Mouse (Mus musculus): ENCODE data around the gene Socs3. TPM values are rescaled to one million over a fixed set of nuclear protein-coding genes. Genes with fewer than 3 reads are reported as not detected.

Socs3 gene
- polyA plus RNA-seq (2012; rRNA removed): 0.51 and 0.61 TPM in 2 replicates

GRCm38 (mm10) chr11:117969945-117970872 lies at the start of gene Socs3:
Gene Socs3 (minus strand): TSS chr11:117970047.
- H3K27me3 ChIP-seq (ENCODE audit: control insufficient read depth, insufficient read depth, low read length): no peaks in the 10 kb centered on the region
- peaks cover 24% of the 10 kb centered on the region for H3K4me1 ChIP-seq (ENCODE audit: control insufficient read depth, insufficient read depth, low read length)
- no peaks in the 10 kb centered on the region for H3K36me3 ChIP-seq (ENCODE audit: control insufficient read depth, insufficient read depth, low read length)
- H3K27ac ChIP-seq (ENCODE audit: control insufficient read depth, insufficient read depth, low read depth, low read length): peak within 1 kb of the TSS; percentile 68; the same call in 1 of the 2 replicates
- peak within 1 kb of the TSS; percentile 83 for H3K4me3 ChIP-seq (ENCODE audit: control insufficient read depth, low read depth, low read length)
- TF ChIP-seq POLR2A (IDR thresholded peaks at IDR 0.05; ENCODE audit: control insufficient read depth, low read depth, low read length) (no peak), CTCF (IDR thresholded peaks at IDR 0.05; ENCODE audit: control insufficient read depth, insufficient read depth, insufficient replicate concordance, low read depth, low read length) (peak; percentile 72; the same call in 1 of the 2 replicates)

- Histone ChIP-seq H3K27me3 (ENCODE audit: control insufficient read depth, insufficient read depth, low read length) (no peaks in the 10 kb centered on the region), H3K36me3 (ENCODE audit: control insufficient read depth, insufficient read depth, low read length) (no peaks in the 10 kb centered on the region; the same call in 1 of the 2 replicates), H3K27ac (ENCODE audit: control insufficient read depth, insufficient read depth, low read depth, low read length) (no peak overlapping the region), H3K4me1 (ENCODE audit: control insufficient read depth, insufficient read depth, low read length) (no peaks in the 10 kb centered on the region), H3K4me3 (ENCODE audit: control insufficient read depth, low read depth, low read length) (no peak overlapping the region)
- TF ChIP-seq CTCF (IDR thresholded peaks at IDR 0.05; ENCODE audit: control insufficient read depth, insufficient read depth, insufficient replicate concordance, low read depth, low read length): peak; percentile 23; the same call in 1 of the 2 replicates
- no peak for TF ChIP-seq POLR2A (IDR thresholded peaks at IDR 0.05; ENCODE audit: control insufficient read depth, low read depth, low read length)
Observed at GRCm38 (mm10) chr11:118018328-118018727, 48.5 kb upstream of the Socs3 start.

GRCm38 (mm10) chr11:118015381-118016145 lies 45.7 kb upstream of the Socs3 start:
- no peaks in the 10 kb centered on the region for H3K4me1 ChIP-seq (ENCODE audit: control insufficient read depth, insufficient read depth, low read length)
- H3K4me3 ChIP-seq (ENCODE audit: control insufficient read depth, low read depth, low read length): no peak overlapping the region
- H3K27me3 ChIP-seq (ENCODE audit: control insufficient read depth, insufficient read depth, low read length): no peaks in the 10 kb centered on the region
- H3K27ac ChIP-seq (ENCODE audit: control insufficient read depth, insufficient read depth, low read depth, low read length): no peak overlapping the region
- no peaks in the 10 kb centered on the region; the same call in 1 of the 2 replicates for H3K36me3 ChIP-seq (ENCODE audit: control insufficient read depth, insufficient read depth, low read length)
- no peak for TF ChIP-seq CTCF (IDR thresholded peaks at IDR 0.05; ENCODE audit: control insufficient read depth, insufficient read depth, insufficient replicate concordance, low read depth, low read length)
- TF ChIP-seq POLR2A (IDR thresholded peaks at IDR 0.05; ENCODE audit: control insufficient read depth, low read depth, low read length): no peak

GRCm38 (mm10) chr11:118014391-118014995 lies 44.6 kb upstream of the Socs3 start:
- Histone ChIP-seq H3K27me3 (ENCODE audit: control insufficient read depth, insufficient read depth, low read length) (no peaks in the 10 kb centered on the region), H3K4me3 (ENCODE audit: control insufficient read depth, low read depth, low read length) (no peak overlapping the region), H3K27ac (ENCODE audit: control insufficient read depth, insufficient read depth, low read depth, low read length) (no peak overlapping the region), H3K4me1 (ENCODE audit: control insufficient read depth, insufficient read depth, low read length) (peaks cover under 1% of the 10 kb centered on the region; the same call in 1 of the 2 replicates), H3K36me3 (ENCODE audit: control insufficient read depth, insufficient read depth, low read length) (no peaks in the 10 kb centered on the region; the same call in 1 of the 2 replicates)
- no peak for TF ChIP-seq CTCF (IDR thresholded peaks at IDR 0.05; ENCODE audit: control insufficient read depth, insufficient read depth, insufficient replicate concordance, low read depth, low read length)
- TF ChIP-seq POLR2A (IDR thresholded peaks at IDR 0.05; ENCODE audit: control insufficient read depth, low read depth, low read length): no peak

- no peak overlapping the region for H3K27ac ChIP-seq (ENCODE audit: control insufficient read depth, insufficient read depth, low read depth, low read length)
- TF ChIP-seq POLR2A (IDR thresholded peaks at IDR 0.05; ENCODE audit: control insufficient read depth, low read depth, low read length) (no peak), CTCF (IDR thresholded peaks at IDR 0.05; ENCODE audit: control insufficient read depth, insufficient read depth, insufficient replicate concordance, low read depth, low read length) (no peak)
- H3K27me3 ChIP-seq (ENCODE audit: control insufficient read depth, insufficient read depth, low read length): no peaks in the 10 kb centered on the region
- no peak overlapping the region for H3K4me3 ChIP-seq (ENCODE audit: control insufficient read depth, low read depth, low read length)
- no peaks in the 10 kb centered on the region; the same call in 1 of the 2 replicates for H3K36me3 ChIP-seq (ENCODE audit: control insufficient read depth, insufficient read depth, low read length)
- peaks cover 12% of the 10 kb centered on the region for H3K4me1 ChIP-seq (ENCODE audit: control insufficient read depth, insufficient read depth, low read length)
Observed at GRCm38 (mm10) chr11:118013339-118013738, 43.5 kb upstream of the Socs3 start.

- Histone ChIP-seq H3K4me3 (ENCODE audit: control insufficient read depth, low read depth, low read length) (no peak overlapping the region), H3K4me1 (ENCODE audit: control insufficient read depth, insufficient read depth, low read length) (peaks cover 18% of the 10 kb centered on the region), H3K27me3 (ENCODE audit: control insufficient read depth, insufficient read depth, low read length) (no peaks in the 10 kb centered on the region), H3K36me3 (ENCODE audit: control insufficient read depth, insufficient read depth, low read length) (no peaks in the 10 kb centered on the region; the same call in 1 of the 2 replicates), H3K27ac (ENCODE audit: control insufficient read depth, insufficient read depth, low read depth, low read length) (no peak overlapping the region)
- no peak for TF ChIP-seq CTCF (IDR thresholded peaks at IDR 0.05; ENCODE audit: control insufficient read depth, insufficient read depth, insufficient replicate concordance, low read depth, low read length)
- TF ChIP-seq POLR2A (IDR thresholded peaks at IDR 0.05; ENCODE audit: control insufficient read depth, low read depth, low read length): no peak
Observed at GRCm38 (mm10) chr11:118012595-118012994, 42.7 kb upstream of the Socs3 start.
